Mouse (Mus musculus): ENCODE data around the gene Oog3. TPM values are rescaled to one million over a fixed set of nuclear protein-coding genes. Genes with fewer than 3 reads are reported as not detected.

The Oog3 gene
- total RNA-seq (2021) = not detected
- long read RNA-seq, experiment 1 = 0 reads
- long read RNA-seq, experiment 2 = 0 reads

GRCm38 (mm10) chr4:144162563-144162962 is at the start of gene Oog3:
Gene Oog3 (minus strand): TSS chr4:144162663.
- no peak for DNase-seq

GRCm38 (mm10) chr4:144190419-144190818 is 28.0 kb upstream of the Oog3 start, which contains the start of gene Oog2:
Gene Oog2 (plus strand): TSS chr4:144190719.
- no peak for DNase-seq

Other genes starting within 250 kb of the Oog3 start
- gene Pramef25, start 211.6 kb downstream of the Oog3 start, total RNA-seq (2021) = not detected
- not detected for gene Gm13101, start 195.7 kb downstream of the Oog3 start, total RNA-seq (2021)
- not detected for gene Pramef17, start 168.3 kb downstream of the Oog3 start, total RNA-seq (2021)
- gene Pramel4, start 103.5 kb downstream of the Oog3 start, total RNA-seq (2021) = not detected
- not detected for gene Gm13102, start 56.2 kb downstream of the Oog3 start, total RNA-seq (2021)
- gene Oog2, start 28.1 kb upstream of the Oog3 start, total RNA-seq (2021) = not detected
- gene C87977, start 50.7 kb upstream of the Oog3 start, total RNA-seq (2021) = not detected
- not detected for gene Pramel5, start 117.8 kb upstream of the Oog3 start, total RNA-seq (2021)
- gene Gm13128, start 167.6 kb upstream of the Oog3 start, total RNA-seq (2021) = not detected
- gene Gm13119, start 195.3 kb upstream of the Oog3 start, total RNA-seq (2021) = not detected
- gene Pramef20, start 215.3 kb upstream of the Oog3 start, total RNA-seq (2021) = not detected
- gene Pramef12, start 245.8 kb upstream of the Oog3 start, total RNA-seq (2021) = not detected